Mouse (Mus musculus): ENCODE results near the gene Id2. TPM values are rescaled to one million over a fixed set of nuclear protein-coding genes. Genes with fewer than 3 reads are reported as not detected.

The Id2 gene
- polyA plus RNA-seq, 1 experiment: 130 TPM

- no peak for TF ChIP-seq CTCF (IDR thresholded peaks at IDR 0.05; ENCODE audit: borderline replicate concordance, extremely low read depth, insufficient read depth, insufficient read length)
- DNase-seq (ENCODE audit: low read depth): peak; percentile 94
Measured at GRCm38 (mm10) chr12:25124431-25125238, 27.7 kb upstream of the Id2 start.

GRCm38 (mm10) chr12:25120753-25121152 lies 23.8 kb upstream of the Id2 start:
- no peak for DNase-seq (ENCODE audit: low read depth)

GRCm38 (mm10) chr12:25119278-25119677 lies 22.3 kb upstream of the Id2 start:
- peak; percentile 52 for DNase-seq (ENCODE audit: low read depth)
- TF ChIP-seq CTCF (IDR thresholded peaks at IDR 0.05; ENCODE audit: borderline replicate concordance, extremely low read depth, insufficient read depth, insufficient read length): no peak
- TF ChIP-seq POLR2A (IDR thresholded peaks at IDR 0.05; ENCODE audit: borderline replicate concordance, extremely low read depth, insufficient read depth, insufficient read length, poor library complexity, severe bottlenecking): no peak

More at GRCm38 (mm10) chr12:25120753-25121152, 23.8 kb upstream of the Id2 start:
- TF ChIP-seq POLR2A (IDR thresholded peaks at IDR 0.05; ENCODE audit: borderline replicate concordance, extremely low read depth, insufficient read depth, insufficient read length, poor library complexity, severe bottlenecking) (no peak), CTCF (IDR thresholded peaks at IDR 0.05; ENCODE audit: borderline replicate concordance, extremely low read depth, insufficient read depth, insufficient read length) (no peak)

- TF ChIP-seq CTCF (IDR thresholded peaks at IDR 0.05; ENCODE audit: borderline replicate concordance, extremely low read depth, insufficient read depth, insufficient read length) (no peak), POLR2A (IDR thresholded peaks at IDR 0.05; ENCODE audit: borderline replicate concordance, extremely low read depth, insufficient read depth, insufficient read length, poor library complexity, severe bottlenecking) (no peak)
- no peak for DNase-seq (ENCODE audit: low read depth)
Measured at GRCm38 (mm10) chr12:25117856-25118511, 21.0 kb upstream of the Id2 start.

- TF ChIP-seq CTCF (IDR thresholded peaks at IDR 0.05; ENCODE audit: borderline replicate concordance, extremely low read depth, insufficient read depth, insufficient read length) (no peak), POLR2A (IDR thresholded peaks at IDR 0.05; ENCODE audit: borderline replicate concordance, extremely low read depth, insufficient read depth, insufficient read length, poor library complexity, severe bottlenecking) (no peak)
- DNase-seq (ENCODE audit: low read depth): no peak
Measured at GRCm38 (mm10) chr12:25116126-25116525, 19.2 kb upstream of the Id2 start.

GRCm38 (mm10) chr12:25114426-25114825 lies 17.5 kb upstream of the Id2 start:
- no peak for DNase-seq (ENCODE audit: low read depth)
- no peak for TF ChIP-seq POLR2A (IDR thresholded peaks at IDR 0.05; ENCODE audit: borderline replicate concordance, extremely low read depth, insufficient read depth, insufficient read length, poor library complexity, severe bottlenecking)
- no peak for TF ChIP-seq CTCF (IDR thresholded peaks at IDR 0.05; ENCODE audit: borderline replicate concordance, extremely low read depth, insufficient read depth, insufficient read length)

- TF ChIP-seq POLR2A (IDR thresholded peaks at IDR 0.05; ENCODE audit: borderline replicate concordance, extremely low read depth, insufficient read depth, insufficient read length, poor library complexity, severe bottlenecking) (no peak), CTCF (IDR thresholded peaks at IDR 0.05; ENCODE audit: borderline replicate concordance, extremely low read depth, insufficient read depth, insufficient read length) (no peak)
- no peak for DNase-seq (ENCODE audit: low read depth)
Measured at GRCm38 (mm10) chr12:25113357-25113756, 16.4 kb upstream of the Id2 start.

- TF ChIP-seq CTCF (IDR thresholded peaks at IDR 0.05; ENCODE audit: borderline replicate concordance, extremely low read depth, insufficient read depth, insufficient read length): no peak
- DNase-seq (ENCODE audit: low read depth): no peak
Measured at GRCm38 (mm10) chr12:25112806-25113205, 15.9 kb upstream of the Id2 start.

- DNase-seq (ENCODE audit: low read depth): no peak
- no peak for TF ChIP-seq POLR2A (IDR thresholded peaks at IDR 0.05; ENCODE audit: borderline replicate concordance, extremely low read depth, insufficient read depth, insufficient read length, poor library complexity, severe bottlenecking)
- TF ChIP-seq CTCF (IDR thresholded peaks at IDR 0.05; ENCODE audit: borderline replicate concordance, extremely low read depth, insufficient read depth, insufficient read length): no peak
Measured at GRCm38 (mm10) chr12:25110682-25111078, 13.7 kb upstream of the Id2 start.

GRCm38 (mm10) chr12:25109971-25110681 lies 13.2 kb upstream of the Id2 start:
- TF ChIP-seq POLR2A (IDR thresholded peaks at IDR 0.05; ENCODE audit: borderline replicate concordance, extremely low read depth, insufficient read depth, insufficient read length, poor library complexity, severe bottlenecking): no peak
- TF ChIP-seq CTCF (IDR thresholded peaks at IDR 0.05; ENCODE audit: borderline replicate concordance, extremely low read depth, insufficient read depth, insufficient read length): no peak
- DNase-seq (ENCODE audit: low read depth): peak; percentile 9

GRCm38 (mm10) chr12:25108865-25109264 lies 11.9 kb upstream of the Id2 start:
- DNase-seq (ENCODE audit: low read depth): no peak
- no peak for TF ChIP-seq CTCF (IDR thresholded peaks at IDR 0.05; ENCODE audit: borderline replicate concordance, extremely low read depth, insufficient read depth, insufficient read length)
- no peak for TF ChIP-seq POLR2A (IDR thresholded peaks at IDR 0.05; ENCODE audit: borderline replicate concordance, extremely low read depth, insufficient read depth, insufficient read length, poor library complexity, severe bottlenecking)
